Mouse (Mus musculus): ENCODE results near the gene Eps15l1.

The Eps15l1 gene

GRCm38 (mm10) chr8:72318801-72319322 lies 102.4 kb downstream of the Eps15l1 start, which contains the start of gene Klf2:
Gene Klf2 (plus strand): TSS chr8:72319033.
- peak; percentile 37 for DNase-seq

- no peak for DNase-seq
These were observed 103.4 kb downstream of the Eps15l1 start for GRCm38 (mm10) chr8:72317741-72318301.

DNA sequence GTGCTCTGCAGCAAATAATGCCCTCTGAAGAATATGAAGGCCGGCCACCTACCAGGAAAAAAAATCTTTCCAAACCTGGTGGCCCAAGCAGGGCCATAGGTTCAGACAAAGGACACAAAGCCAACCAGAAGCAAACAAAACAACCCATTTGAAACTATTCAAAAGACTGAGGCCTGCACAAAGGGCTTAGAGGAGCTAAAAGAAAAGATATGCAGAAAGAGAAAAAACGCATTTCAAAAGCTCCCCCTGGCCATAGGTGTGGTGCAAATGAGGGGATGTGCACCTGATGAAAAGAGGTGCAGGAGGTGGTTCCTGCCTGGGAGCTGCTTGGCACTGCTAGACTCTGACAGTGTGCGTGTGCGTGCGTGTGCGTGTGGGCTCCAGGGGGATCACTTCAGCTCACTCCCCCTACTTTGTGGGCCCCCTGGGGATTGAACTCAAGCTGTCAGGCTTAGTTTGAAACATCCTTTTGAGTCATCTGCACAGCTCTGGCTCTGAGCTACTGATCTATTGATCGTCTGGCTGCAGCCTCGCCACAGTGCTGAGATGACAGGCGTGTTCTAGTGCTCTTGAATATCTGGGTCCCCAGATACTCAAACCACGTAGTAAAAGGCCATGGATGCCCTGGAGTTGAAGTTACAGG lies 105.1 kb downstream of the Eps15l1 start:
- DNase-seq: no peak

DNA sequence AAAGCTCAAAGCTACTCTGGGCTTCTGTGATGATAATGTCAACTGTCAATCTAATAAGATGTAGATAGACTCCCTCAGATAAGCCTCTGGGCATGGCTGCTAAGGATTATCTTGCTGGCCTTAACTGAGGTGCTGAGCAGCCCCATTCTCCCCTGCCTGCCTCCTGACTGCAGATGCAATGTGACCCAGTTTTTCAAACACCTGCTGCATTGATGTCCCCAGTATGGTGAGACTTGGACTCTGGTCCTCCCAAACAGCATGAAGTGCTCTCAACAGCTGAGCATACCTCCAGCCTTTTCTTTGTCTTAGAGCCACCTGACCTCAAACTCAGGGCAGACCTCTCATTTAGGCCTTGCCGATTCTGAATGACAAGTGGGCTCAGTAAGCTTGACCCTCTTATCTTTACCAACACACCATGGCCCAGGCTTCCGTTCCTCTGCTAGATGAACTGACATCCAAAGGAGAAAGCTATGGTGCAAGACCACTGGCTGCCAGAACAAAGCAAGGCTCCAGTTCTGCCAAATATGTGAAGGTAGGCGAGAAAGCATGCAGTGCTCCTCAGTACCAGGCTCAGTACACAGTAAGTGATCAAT lies 108.2 kb downstream of the Eps15l1 start:
- DNase-seq: no peak

GRCm38 (mm10) chr8:72310849-72311506 lies 110.3 kb downstream of the Eps15l1 start:
- peak; percentile 54 for DNase-seq

DNA sequence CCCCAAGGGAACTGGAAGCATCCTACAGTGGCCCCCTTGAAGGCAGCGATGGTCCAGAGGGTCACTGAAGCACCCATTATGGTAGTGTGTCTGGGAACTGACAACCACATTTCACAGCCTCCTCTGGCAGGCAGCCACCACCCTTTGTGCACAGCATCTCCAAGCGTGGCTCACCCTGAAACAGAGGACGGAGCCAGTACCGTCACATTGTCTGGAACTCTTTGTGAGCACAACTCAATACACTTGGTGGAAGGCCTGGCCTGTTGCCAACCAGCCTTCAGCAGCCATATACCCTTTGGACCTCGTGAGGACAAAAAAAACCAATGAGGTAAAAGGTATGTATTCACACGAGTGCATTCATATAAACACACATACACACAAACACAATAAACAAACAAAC lies 113.0 kb downstream of the Eps15l1 start:
- no peak for DNase-seq

DNA sequence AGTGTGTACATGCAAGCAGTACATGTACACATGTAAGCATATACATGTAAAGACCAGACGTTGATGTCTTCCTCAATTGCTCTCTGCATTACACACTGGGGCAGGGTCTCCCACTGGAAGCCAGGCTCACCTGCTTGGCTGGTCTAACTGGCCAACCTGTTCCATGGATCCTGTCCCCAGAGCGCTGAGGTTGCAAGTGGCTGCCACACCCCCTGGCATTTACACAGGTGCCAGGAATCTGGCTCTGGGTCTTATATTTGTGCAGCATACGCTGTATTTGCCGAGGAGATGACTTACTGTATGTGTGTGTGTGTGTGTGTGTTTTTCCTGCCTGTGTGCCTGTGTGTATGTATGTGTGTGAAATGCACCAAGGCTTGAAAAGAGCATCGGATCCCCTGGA lies 114.3 kb downstream of the Eps15l1 start:
- DNase-seq: no peak

- DNase-seq: no peak
These were observed 115.9 kb downstream of the Eps15l1 start, which contains the start of gene Gm10282 for GRCm38 (mm10) chr8:72305210-72305905. Gene Gm10282 (minus strand): TSS chr8:72305260.

- DNase-seq: no peak
These were observed 117.6 kb downstream of the Eps15l1 start for GRCm38 (mm10) chr8:72303633-72304032.

DNA sequence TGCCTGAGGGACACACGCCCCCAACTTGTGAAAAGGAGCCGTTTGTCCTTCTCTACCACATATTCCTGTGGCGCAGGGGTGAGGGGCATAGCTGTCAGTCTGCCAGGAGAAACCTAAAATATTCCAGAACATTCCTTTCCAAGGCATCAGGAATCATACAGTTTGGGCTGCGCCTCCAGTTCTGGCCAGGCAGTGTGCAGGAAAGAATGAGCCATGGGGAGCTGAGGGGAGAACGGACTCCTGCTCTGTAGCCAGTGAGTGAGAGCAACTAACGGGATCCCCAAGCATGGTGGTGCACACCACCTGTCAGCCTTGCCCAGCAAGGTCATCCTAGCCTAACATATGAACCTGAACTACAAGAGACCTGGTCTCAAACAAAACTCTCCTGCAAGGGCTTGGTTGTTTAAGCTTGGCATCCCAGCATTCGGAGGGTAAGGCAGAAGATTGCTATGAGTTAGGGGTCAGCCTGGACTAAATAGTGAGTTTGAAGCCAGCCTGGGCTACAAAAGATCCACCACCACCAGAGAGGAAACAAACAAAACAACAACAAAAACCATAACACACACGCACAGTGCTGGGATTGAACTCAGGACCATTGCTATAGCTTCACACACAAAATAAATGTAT lies 118.2 kb downstream of the Eps15l1 start:
- DNase-seq: no peak

GRCm38 (mm10) chr8:72301497-72301896 lies 119.8 kb downstream of the Eps15l1 start:
- DNase-seq: no peak

GRCm38 (mm10) chr8:72300654-72301400 lies 120.4 kb downstream of the Eps15l1 start:
- no peak for DNase-seq

DNA sequence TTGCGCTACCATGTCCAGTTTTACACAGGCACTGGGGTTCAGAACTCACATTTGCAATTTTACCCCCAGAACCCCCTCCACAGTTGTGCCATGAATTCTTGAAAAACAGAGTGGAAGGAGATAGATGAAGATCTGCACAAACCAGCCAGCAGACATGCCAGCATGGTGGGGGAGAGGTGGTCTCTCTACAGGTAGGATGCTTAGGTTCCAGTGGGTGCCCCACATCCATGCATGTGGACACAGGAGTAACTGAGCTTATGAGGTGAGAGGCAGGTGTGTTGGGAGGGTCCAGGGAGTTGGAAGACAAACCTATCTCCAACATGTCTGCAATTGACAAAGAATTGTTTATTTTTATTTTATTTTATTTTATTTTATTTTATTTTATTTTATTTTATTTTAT lies 122.3 kb downstream of the Eps15l1 start:
- no peak for DNase-seq

- DNase-seq: no peak
These were observed 124.7 kb downstream of the Eps15l1 start for GRCm38 (mm10) chr8:72296561-72296960.

DNA sequence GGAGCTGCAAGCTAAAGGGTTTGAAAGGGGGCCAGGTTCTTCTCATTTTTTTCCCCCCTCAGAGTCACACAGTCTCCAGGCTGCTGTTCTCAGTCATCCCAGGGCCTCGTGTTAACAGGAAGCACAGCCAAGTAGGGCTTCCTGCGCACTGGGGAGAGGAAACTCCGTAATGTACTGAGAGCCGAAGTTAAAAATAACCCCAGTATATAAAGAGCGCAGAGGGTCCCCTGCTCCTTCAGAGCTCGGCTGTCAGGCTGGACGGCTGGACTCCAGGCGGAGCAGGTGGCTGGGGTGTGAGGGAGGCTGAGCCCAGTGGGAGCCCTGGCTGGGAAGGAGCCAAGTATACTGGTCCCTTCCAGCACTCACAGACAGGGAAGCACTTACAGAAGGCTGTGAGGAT lies 125.6 kb downstream of the Eps15l1 start:
- DNase-seq: peak; percentile 75

DNA sequence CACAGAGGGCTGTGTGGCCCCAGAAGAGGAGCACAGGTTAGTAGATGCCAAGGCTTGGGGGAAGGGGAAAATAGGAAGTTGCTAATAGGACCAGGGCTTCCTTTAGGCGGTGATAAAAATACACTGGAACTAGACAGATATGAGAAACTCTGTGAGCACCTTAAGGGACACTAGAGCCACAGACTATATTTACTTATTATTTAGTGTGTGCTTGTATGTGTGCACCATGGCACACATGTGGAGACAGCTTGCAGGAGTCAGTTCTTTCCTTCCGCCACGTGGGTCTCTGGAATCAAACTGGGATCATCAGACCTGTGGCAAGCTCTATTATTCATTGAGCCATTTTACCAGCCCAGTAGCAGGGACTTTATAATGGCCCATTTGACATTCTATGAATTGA lies 126.1 kb downstream of the Eps15l1 start:
- DNase-seq: no peak

DNA sequence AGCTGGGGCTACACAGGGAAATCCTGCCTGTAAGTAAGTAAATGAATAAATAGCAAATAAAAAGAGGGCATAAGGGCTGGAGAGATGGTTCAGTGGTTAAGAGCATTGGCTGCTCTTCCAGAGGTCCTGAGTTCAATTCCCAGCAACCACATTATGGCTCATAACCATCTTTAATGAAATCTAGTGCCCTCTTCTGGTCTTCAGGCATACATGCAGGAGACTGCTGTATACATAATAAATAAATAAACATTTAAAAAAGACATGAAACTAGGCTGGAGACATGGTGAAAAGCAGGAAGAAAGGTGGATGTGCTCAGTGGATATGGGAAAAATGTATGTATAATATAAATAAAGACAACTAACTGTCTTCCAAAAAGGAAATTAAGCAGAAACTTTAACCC lies 128.0 kb downstream of the Eps15l1 start:
- DNase-seq: no peak

DNA sequence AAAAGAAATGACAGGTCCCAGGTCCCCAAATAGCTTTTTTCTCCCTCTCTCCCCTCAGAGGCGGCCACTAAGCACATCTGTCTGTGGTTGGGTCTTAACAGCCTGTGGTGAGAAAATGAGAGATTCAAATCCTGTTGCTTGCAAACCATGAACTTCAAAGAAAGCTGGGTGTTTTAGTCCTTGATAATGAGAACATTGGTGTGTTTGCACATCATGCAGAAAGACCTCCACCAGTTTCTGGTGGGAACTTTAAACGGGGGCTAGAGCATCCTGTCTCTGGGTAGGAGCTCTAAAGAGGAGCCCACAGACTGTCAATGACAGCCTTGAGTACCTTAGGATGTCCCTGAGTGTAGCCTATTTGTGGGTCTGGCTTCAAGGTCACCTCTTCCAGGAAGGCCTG lies 130.2 kb downstream of the Eps15l1 start:
- DNase-seq: no peak
